Mouse (Mus musculus) ZHBTc4 (cell line): ENCODE data around the gene S100a13.

Experiments used
- DNase-seq: peaks from one replicate; pipeline ENCODE4 v3.0.0-alpha.2; 2011; ENCODE audit warnings: low read depth, low spot score

The S100a13 gene

DNA sequence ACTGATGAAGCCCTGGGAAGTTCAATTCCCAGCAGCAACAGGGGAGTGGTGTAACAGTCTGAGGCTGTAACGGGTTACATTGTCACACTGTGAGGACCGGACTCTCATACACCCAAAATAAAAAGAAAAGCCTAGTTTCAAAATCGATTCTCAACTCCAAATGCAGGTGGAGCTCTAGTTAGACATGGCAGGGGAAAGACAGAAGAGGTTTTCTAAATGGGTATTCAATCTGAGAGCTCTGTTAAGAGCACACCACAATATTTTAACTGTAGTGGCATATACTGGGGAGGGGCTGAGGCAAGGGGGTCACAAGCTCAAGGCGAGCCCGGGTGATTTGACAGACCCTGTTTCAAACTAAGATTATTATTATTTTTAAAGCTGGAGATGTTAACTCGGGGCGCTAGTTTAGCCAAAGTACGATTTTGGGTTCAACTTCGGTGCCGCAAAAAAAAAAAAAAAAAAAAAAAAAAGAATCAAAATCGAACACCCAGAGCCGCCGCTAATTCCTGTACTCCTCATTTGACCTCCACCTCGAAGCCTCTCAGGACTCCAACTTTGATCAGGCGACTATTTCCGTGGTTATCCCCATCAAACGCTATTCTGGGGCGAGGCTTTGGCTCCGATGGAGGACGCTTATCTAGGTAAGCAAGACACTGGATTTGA, 5.8 kb upstream of the S100a13 start:
- DNase-seq, result no peak

DNA sequence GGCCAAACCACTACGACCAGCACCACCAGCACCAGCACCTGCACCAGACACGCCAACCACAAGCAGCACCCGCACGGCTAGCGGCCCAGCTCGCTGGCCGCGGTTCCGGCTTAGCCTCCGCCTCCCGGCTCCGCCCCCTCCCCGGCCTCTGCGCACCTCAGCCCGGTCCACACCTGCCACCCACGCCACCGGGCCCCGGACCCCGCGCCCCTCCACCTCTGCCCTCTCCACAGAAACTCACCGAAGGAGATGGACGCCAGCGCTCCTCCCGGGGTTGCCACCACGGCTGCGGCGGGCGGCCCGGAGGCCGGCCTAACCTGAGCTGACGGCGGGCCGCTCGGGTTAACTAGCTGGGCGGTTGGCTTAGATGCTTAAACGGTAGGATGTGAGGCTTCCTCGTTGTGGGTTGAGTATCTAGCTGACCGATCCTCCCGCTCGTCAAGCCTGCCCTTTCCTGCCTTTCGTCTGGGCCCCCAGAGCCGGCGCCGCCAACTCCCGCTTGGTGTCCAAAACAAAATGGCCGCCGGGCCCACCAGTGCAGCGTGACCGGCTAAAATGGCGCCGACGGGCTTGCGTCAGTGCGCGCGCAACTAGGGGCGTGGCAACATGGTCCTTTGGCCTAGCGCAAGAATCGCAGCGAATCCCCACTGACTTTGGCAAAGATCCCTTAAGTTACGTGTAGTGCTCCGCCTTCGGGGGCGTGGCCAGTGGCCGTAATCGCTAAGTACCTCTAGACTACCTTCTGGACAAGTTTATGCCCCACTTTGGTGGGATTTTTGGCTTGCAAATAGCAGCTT, 5.1 kb upstream of the S100a13 start, which contains the start of gene Chtop:
TSS of gene Chtop (minus strand) at position 549 of the 797 bp plus-strand sequence.
- peak; percentile 100 for DNase-seq

DNA sequence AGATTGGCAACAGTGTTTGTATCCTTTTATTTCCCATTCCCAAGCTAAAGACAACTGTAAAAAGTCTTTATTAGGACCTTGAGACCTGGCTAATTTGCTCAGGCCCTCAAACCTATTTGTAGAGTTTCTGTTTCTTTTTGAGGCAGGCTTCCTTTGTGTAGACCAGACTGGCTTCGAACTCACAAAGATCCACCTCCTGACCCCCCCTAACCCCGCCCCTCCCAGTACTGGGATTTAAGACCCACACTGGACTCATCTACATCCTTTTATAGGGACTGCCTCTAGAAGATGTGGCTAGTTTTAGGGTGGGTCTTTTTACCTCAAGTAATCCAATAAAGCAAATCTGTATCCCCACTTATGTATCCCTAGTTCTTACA, 4.5 kb upstream of the S100a13 start:
- no peak for DNase-seq

DNA sequence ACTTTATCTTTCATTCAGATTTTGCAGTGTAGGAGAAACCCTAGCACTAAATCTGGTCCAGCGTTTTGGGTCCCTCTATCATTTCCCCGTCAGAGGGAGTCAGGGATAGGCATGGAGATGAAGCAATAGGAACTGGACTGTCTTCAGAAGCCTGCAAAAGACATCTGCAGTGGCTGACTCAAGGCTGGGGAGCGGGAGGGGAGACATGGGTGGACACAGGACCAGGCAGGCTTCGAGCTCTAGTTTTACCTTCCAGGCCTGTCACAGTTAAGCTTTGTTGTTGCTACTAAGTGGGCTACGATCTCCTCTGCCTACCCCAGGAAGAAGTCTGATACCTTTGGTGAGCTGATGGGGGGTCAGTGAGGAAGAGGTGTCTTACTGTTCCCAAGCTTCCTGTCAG, 2.0 kb upstream of the S100a13 start:
- no peak for DNase-seq

DNA sequence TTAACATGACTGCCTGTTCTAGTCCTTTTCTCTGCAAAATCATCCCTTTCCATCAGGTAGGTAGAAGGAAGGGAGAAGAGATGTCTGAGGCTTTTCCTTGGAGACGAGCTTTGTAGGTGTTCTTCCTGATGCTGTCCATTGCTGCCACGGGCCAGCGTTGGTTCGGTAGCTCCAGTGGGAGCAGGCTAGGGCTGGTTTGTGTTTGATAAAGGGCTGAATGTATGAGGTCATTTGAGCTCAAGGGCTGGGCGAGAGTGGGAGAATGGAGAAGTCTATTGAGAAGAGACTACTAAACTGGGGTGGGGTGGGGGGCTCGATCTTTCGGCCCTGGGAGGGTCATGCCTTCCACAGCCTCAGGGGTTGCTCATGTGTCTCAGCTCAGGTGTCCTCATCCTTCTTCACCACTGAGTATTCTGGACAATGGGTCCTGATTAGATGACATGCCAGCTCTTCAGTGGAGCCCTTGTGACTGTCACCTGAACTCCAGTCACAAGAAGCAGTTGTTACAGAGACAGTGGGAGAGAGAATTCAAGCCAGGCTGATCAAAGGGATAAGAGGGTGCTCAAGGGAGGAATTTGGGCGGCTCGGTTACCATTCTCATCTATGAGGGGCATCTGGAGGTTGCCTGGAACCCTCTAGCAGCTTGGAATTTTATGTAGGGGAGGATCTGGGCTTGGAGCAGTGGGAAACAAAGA, 1.1 kb upstream of the S100a13 start:
- DNase-seq, result peak; percentile 82

DNA sequence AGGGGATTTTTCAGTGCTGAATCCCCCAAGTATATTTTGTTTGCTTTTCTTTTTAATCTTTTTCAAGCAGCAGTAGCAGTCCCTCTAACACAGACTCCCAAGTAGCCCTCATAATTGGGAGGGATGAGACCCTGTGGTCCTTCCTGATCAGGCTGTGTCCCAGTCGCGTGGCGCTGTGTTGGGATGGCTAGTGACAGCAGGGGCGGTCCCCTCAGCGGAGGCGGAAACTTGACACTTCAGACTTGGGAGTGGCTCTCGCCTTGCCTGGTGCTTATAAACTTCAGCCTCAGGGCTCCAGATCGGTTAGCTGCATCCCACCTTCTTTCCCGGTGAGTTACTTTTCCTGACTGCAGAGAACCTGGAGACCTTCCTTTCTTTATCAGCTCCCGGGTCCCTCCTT, 456 bp downstream of the S100a13 start:
- DNase-seq, result peak; percentile 73

DNA sequence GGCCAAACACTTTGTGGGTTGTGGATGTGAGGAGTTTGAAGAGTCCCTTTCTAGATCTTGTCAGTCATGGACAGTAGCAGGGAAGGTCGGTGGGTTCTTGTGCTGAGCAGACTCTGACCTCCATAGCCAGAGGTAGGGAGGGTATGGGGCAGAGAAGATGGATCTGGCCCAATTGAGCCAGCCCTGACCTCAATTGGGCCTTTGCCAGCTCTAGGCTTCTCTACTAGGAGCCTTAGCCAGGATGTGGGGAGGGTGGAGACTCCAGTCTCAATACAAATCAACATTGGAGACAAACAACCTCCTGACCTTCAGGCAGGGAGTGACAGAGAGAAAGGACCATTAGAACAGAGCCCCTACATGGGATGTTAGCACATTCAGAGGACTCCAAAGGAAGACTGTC, 1.0 kb downstream of the S100a13 start:
- DNase-seq, result no peak

DNA sequence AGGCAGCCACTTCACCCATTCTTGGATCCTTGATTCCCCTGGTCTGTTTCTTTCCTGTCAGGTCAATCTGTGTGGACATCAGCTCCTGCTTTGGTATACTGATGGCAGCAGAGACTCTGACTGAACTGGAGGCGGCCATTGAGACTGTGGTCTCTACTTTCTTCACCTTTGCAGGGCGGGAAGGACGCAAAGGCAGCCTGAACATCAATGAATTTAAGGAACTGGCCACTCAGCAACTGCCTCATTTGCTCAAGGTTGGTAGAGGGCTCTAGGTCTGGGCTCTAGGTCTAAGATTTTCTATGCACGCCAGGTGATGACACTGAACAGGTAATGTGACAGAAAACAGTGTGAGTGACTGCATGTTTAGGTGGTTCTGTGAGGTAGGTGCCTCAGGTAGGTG, 1.6 kb downstream of the S100a13 start:
- DNase-seq, result no peak

DNA sequence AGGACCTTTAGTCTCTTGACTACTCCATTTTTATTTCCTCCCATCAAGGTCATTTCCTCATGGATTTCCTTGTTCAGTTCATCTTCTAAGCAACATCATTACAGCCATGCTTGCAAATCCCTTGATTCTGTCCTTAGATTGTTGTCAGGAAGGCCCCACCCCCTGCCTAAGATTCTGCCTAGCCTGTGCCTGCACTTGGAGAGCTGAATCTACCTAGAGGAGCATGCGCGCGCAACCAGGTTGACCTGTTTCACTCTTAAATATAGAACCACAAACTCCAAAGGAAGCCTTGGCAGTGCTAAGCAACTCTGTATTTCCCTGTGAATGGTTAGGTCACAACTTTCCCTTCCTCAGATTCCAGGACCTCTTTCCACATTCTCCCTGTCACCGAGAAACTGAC, 3.5 kb downstream of the S100a13 start:
- DNase-seq, result peak; percentile 50

DNA sequence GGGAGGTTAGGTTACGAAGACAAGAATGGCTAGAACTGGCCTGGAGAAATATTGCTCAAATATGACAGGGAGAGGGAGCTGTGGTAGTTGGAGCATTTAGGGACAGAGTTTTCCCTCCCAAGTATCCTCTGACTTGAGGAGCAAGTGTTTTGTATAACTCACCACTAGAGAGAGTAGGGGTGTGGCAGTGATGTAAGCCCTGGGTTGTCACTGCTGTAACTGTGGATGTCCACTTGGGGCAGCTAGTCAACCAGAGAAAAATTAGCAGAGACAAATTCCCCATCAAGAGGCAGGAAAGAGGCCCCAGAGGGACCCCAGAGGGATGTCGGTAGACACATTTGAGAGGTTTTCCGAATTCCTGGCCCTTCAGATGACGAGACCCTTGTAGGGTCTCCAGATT, 11.2 kb downstream of the S100a13 start:
- DNase-seq, result peak; percentile 89

DNA sequence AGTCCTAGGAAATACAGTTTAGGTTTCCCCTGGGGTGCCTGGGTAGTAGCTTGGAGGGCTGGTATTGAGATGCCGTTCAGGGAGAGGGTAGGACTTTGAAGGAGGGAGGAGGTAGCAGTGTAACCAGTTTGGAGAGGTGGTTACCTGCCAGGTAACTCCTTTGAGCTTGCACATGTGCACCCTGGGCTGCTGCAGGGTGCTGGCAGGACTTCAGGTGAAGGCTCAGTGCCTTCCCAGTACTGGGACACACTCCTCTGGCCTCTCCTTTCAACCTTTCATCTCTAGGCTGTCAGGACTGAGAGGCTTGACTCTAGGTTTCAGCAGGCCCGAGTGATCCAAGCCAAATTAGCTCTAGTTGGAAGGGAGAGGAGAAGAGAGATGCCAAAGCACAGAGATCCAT, 11.8 kb downstream of the S100a13 start:
- DNase-seq, result no peak

DNA sequence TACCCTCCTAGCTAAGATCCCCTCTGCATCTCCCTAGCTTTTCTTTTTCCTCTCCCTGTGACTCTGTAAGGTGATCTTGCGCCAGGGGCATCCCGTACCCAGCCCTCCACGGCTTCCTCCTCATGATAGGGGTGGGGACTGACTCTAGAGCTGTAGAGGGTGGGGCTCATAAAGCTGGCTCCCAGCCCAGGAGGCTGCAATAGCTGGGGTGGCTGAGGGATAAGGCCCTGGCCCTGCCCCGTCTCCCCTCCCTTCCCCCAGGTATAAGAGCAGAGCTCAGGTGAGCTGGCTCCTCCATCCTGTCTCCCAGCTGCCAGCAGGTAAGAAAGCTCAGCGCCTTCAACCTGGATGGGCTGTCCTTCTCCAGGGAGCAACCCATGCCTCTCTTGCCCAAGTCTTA, 12.3 kb downstream of the S100a13 start, which contains the start of gene S100a14:
TSS of gene S100a14 (plus strand) at position 277 of the 400 bp plus-strand sequence.
- DNase-seq, result no peak

DNA sequence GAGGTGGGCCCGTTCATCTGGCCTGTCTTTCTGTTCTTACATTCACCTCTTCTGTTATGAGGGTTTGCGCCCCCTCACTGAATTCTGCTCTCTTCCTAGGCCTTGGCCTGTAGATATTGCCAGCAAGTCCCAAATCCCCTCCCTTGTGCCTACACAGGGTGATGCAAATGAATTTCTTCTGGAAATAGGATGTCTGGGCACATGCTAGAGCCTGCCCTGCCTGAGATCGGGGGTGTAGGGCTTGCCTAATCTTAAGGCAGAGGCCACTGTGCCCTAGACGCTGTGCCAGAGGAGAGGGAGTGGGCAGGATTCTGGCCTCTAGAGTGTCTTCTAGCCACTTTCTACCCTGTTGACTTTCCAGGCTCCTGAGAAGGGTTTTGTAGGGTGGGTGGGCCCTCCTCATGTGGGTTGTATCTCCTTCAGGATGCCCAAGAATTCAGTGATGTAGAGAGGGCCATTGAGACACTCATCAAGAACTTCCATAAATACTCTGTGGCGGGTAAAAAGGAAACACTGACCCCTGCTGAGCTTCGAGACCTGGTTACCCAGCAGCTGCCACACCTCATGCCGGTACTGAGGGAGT, 13.1 kb downstream of the S100a13 start:
- DNase-seq, result no peak

DNA sequence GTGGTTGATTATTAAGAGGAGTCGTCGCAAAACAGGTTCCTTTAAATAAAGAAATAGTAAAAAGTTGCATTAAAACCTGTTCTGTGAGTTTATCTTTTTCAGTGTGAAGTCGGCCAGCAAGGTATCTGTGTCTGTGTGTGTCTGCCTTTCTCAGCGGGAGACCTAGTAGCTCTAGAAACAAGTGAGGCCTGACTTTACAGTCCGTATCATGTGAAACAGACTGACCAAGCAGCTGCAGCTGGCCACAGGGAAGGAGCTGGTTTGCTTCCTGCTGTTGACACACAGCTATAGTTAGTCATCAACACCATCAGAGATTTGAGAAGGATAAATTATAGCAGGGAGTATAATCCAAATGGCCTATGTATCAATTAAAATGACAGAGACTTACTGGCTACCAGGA, 17.5 kb downstream of the S100a13 start:
- no peak for DNase-seq

DNA sequence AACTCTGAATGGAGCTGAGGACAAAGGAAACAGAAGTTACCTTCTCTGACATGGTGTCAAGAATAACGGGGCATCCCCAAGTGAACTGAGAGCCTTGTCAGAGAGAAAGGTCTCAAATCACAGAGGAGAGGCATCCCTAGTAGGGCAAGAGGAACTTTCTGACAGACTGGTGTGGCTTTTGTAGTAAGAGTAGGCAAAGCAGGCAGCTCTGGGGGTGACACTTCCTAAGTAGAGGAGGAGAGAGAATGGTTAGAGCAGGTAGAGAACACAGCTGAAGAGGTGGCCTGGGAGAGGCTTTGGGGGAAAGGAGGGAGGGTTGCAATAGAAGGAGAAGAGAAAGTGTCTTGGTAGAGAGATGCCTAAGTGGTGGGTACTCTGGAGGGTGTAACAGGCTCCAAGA, 21.2 kb downstream of the S100a13 start:
- DNase-seq, result no peak

DNA sequence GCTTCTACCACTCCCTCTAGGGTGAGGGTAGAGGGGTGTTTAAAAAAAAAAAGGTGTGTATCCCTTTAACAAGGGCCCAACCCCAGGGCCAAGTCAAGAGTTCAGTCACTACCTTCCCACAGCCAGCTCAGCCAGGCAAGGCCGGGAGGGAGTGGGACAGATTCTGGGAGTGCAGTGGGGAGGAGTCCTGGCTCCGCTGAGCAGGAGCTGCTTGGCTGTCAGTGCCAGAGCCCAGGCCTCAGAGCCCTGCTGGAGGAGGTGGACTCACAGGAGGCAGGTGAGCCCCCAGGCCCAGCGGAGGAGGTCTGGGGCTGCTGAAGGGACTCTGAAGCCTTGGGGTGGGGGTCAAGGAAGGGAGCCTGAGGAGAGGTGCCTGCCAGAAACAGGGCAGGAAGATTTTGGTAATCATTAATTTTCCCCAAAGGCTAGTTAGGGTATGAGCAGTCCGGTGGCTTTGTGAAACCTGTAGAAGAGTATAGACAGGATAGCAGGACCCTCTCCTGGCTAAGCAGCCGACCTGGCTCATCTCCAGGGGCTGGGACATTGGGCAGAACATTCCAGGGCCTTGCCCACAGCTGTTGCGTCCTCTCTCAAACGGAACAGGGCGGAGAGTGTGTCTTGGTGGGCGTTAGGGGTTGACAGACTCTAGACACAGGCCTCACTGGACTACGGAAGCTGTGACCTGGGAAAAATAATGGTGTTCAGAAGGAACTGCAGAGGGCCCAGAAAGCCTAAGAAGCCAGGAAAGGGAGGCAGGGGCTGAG, 23.1 kb downstream of the S100a13 start, which contains the start of gene S100a16:
TSS of gene S100a16 (plus strand) at position 114 of the 764 bp plus-strand sequence.
- DNase-seq, result peak; percentile 58

DNA sequence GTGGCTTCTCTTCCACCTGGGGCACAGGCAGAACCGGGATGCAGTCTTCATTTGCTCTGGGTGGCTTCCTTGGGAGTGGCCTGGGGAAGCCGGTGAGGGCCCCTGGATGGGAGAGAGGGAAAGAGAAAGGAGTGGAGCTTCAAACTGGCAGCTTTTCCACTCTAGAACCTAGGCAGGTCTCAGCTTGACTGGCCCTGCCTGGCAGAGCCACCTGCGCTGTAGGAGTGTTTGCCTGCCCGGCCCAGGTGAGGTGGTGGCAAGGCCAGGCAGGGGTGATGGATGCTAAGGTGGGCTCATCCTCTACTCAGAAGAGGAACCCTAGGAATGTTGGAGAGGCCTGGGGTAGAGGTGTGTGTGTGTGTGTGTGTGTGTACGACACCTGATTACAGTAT, 23.7 kb downstream of the S100a13 start:
- no peak for DNase-seq

DNA sequence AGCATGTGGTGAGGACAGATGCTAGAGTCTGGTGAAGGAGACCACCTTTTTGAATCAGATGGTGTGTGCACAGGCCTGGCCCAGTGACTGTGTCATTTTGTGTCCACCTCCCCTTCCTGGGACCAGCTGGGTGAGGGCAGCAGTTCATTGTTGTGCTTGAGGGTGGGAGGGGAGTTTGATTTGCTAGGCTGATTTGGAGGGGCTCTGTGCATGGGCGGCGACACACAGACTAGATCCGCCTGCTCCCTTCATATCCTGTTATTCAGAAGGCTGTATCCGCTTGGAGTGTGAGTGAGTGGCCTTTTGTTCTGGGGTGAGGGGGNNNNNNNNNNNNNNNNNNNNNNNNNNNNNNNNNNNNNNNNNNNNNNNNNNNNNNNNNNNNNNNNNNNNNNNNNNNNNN, 26.7 kb downstream of the S100a13 start:
- no peak for DNase-seq

DNA sequence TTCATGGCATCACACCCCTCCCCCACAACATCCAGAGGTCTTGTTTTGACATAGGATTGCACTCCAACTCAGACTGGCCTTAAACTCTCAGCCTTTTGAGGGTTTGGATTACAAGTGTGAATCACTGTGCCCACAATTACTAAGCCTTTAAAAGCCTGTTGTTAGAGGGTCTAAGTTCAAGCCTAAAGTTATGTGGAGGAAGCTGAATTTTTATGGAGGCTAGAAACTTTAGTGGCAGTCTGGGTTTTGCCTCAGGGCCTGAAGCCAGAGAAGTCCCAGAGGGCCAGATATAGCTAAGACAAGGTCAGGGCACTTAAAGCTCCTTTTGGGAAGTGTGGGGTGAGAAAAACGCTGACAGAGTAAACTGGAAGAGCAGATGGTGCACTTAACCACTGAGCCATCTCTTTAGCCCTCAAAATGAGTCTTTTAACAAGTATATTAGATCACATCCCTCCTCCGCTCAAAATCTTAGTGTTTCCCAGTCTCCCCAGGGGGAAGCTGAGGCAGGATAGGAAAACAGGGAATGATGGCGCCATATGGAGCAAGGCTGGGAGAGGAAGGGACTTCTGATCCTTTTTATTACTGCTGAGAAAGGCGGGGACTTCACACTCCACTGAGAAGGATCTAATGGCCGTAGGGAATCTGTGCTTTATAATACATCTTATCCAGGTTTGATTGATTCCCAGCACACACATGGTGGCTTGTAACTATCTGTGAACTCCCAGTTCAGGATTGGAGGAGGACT, 35.6 kb downstream of the S100a13 start:
- DNase-seq, result no peak

DNA sequence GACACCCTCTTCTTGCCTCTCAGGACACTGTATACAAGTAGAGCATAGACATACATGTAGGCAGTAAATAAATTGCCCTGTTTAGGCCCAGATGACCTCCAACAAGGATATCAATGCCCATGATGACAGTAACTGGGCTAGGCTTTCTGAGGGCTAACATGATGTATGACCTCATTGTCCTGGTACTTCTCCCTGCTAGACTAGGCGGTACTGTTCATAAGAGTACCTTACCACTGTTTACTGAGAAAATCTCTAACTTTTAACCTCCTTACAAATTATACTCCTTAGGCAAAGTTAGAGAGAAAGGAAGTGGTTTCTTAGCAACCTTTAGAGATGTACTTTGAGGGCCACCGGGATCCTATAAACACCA, 36.2 kb downstream of the S100a13 start:
- no peak for DNase-seq

DNA sequence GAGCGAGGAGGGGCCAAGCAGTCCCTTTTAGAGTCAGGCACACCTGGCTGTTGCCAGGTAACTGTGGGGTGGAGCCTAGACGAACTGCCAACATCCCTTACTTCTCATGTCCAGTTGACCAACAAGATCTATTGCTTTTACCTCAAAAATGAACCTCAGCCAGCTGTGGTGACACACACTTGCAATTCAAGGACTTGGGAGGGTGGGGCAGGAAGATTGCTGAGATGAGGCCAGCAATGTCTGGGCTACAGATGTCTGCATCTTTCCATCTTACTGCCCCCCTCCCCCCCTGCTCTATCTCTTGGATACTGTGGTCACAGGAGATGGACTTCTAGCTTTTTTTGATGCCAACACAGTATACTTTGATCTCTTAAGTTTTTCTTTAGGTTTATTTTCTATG, 38.0 kb downstream of the S100a13 start:
- DNase-seq, result no peak
